16 mouse cellular contexts compared by ENCODE assay signal in the genomic region with DNA sequence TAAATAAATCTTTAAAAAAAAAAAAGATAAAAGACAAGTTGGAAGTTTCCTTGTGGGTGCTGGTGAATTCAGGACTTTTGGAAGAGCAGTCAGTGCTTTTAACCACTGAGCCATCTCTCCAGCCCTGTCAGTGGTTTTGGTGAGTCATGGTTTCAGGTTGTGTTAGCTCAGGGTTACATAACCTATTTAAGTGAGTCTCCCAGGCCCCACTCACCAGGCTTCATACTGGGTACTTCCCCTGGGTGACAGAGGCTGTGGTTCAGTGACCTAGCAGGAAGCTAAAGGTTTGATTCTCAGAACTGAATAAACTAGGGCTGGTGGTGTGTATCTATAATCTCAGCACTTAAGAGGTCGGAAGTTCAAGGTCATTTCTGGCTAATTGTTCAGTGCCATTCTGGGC. TPM values are rescaled to one million over a fixed set of nuclear protein-coding genes. Genes with fewer than 3 reads are reported as not detected.
DNase-seq lines count a peak whose midpoint lies in the region; ATAC-seq and TF ChIP-seq lines count a peak whose summit lies in the region.
"Had no signal": no experiment of that assay in that cellular context is flagged by ENCODE, and none has a peak within 500 bp of the region (broad histone marks: within the 10 kb centered on the region; RNA-seq: fewer than 3 reads in every experiment).

No protein-coding gene starts in this region.

- no peak overlapping the region for H3K4me2 ChIP-seq in liver, postnatal 0 days (ENCODE audit: low read depth, low read length)
- H3K4me2 ChIP-seq in intestine, postnatal 0 days (replicated peaks; ENCODE audit: low read depth), result no peak overlapping the region
- H3K4me2 ChIP-seq: embryonic facial prominence, embryonic 15.5 days; lung, embryonic 14.5 days had no signal

- no peaks in the 10 kb centered on the region for H3K9me3 ChIP-seq in liver, postnatal 0 days (ENCODE audit: low read length)
- H3K9me3 ChIP-seq in intestine, postnatal 0 days (ENCODE audit: control insufficient read depth), result no peaks in the 10 kb centered on the region
- H3K9me3 ChIP-seq: embryonic facial prominence, embryonic 15.5 days had no signal

- WGBS in liver, postnatal 0 days (ENCODE audit: insufficient replicate concordance), result 59% methylated on average over 1 of the region's 1 CpGs
- WGBS in intestine, postnatal 0 days, result 85% methylated on average over 1 of the region's 1 CpGs

- TF ChIP-seq EP300 in liver, postnatal 0 days (IDR thresholded peaks at IDR 0.05; ENCODE audit: low read depth), result no peak

- H3K9ac ChIP-seq in liver, postnatal 0 days (replicated peaks), result no peak overlapping the region
- no peak overlapping the region for H3K9ac ChIP-seq in intestine, postnatal 0 days (ENCODE audit: low read depth, low read length)
- H3K9ac ChIP-seq: embryonic facial prominence, embryonic 15.5 days; lung, embryonic 14.5 days had no signal

- no peaks in the 10 kb centered on the region for H3K27me3 ChIP-seq in liver, postnatal 0 days (ENCODE audit: insufficient read depth, low read length)
- no peaks in the 10 kb centered on the region for H3K27me3 ChIP-seq in intestine, postnatal 0 days (replicated peaks; ENCODE audit: control insufficient read depth, insufficient read depth, low read length)
- H3K27me3 ChIP-seq: embryonic facial prominence, embryonic 15.5 days had no signal

- H3K36me3 ChIP-seq in liver, postnatal 0 days (replicated peaks; ENCODE audit: insufficient read depth, low read length), result no peaks in the 10 kb centered on the region
- H3K36me3 ChIP-seq in intestine, postnatal 0 days (ENCODE audit: control insufficient read depth, insufficient read depth), result no peaks in the 10 kb centered on the region
- H3K36me3 ChIP-seq: embryonic facial prominence, embryonic 15.5 days had no signal

- H3K27ac ChIP-seq in liver, postnatal 0 days (ENCODE audit: low read depth), result no peak overlapping the region
- H3K27ac ChIP-seq in intestine, postnatal 0 days (ENCODE audit: low read depth, low read length), result no peak overlapping the region
- H3K27ac ChIP-seq: embryonic facial prominence, embryonic 15.5 days; gastrocnemius, adult 2 months had no signal

- peak; percentile 63 for DNase-seq in A20 (ENCODE audit: low read depth, low spot score)
- DNase-seq in liver, postnatal 0 days, result peak; percentile 35
- peak; percentile 87 to 91 for DNase-seq in spleen, postnatal 36 days (ENCODE audit: low spot score in 2 of 2)
- no peak for DNase-seq in heart, adult 9 months (ENCODE audit: low spot score in 2 of 2)
- DNase-seq in gastrocnemius, adult 8-10 months (ENCODE audit: low spot score in 2 of 2), result no peak
- DNase-seq in gastrocnemius, adult 18-20 months (ENCODE audit: low spot score), result no peak
- DNase-seq: cerebellum, adult 9-10 months; gastrocnemius, adult 2 months; heart, postnatal 10 days; kidney, adult 9 months; lung, embryonic 14.5 days; right cerebral cortex, postnatal 14 days had no signal

- no peak overlapping the region for H3K4me3 ChIP-seq in liver, postnatal 0 days (ENCODE audit: low read depth, low read length)
- H3K4me3 ChIP-seq in intestine, postnatal 0 days (ENCODE audit: low read depth, low read length), result no peak overlapping the region
- H3K4me3 ChIP-seq: embryonic facial prominence, embryonic 15.5 days; gastrocnemius, adult 2 months; myocyte had no signal

- peak; percentile 100 for ATAC-seq in CD4-positive, CD25-positive, alpha-beta regulatory T cell, adult 4 months
- ATAC-seq in liver, postnatal 0 days, result peak; percentile 87
- ATAC-seq in intestine, postnatal 0 days, result no peak

- TF ChIP-seq CTCF in liver, postnatal 0 days (IDR thresholded peaks at IDR 0.05; ENCODE audit: low read depth), result no peak
- no peak for TF ChIP-seq CTCF in intestine, postnatal 0 days (IDR thresholded peaks at IDR 0.05; ENCODE audit: low read depth)

- peaks cover 7% of the 10 kb centered on the region for H3K4me1 ChIP-seq in liver, postnatal 0 days (ENCODE audit: insufficient read depth)
- H3K4me1 ChIP-seq in intestine, postnatal 0 days (replicated peaks; ENCODE audit: control insufficient read depth, insufficient read depth, low read length), result no peaks in the 10 kb centered on the region
- H3K4me1 ChIP-seq: embryonic facial prominence, embryonic 15.5 days had no signal

RNA-seq across cellular contexts. Expression of gene Smarca4, which starts 6.1 kb away (rescaled TPM):
- 10 to 100 TPM; 22.7 to 24.1 TPM for polyA plus RNA-seq in CD4-positive, CD25-positive, alpha-beta regulatory T cell, adult 4 months (2017; shearing (Covaris generic))
- 12.8 and 14.3 TPM in 2 replicates for polyA plus RNA-seq in liver, postnatal 0 days (2015; fragmentation: Nextera tagmentation; extraction: Ambion mirVana)
- 22.1 and 24.4 TPM in 2 replicates for polyA plus RNA-seq in intestine, postnatal 0 days (2015; fragmentation: Nextera tagmentation; extraction: Ambion mirVana)
- total RNA-seq in gastrocnemius, adult 8-10 months (2022), result 10 to 100 TPM; 37.3 to 40.9 (median 38.5) TPM
- 10 to 100 TPM; 38.6 to 42.1 TPM for total RNA-seq in gastrocnemius, adult 18-20 months (2021)

RNA-seq across cellular contexts. Expression of gene Yipf2, which starts 17.2 kb away (rescaled TPM):
- 10 to 100 TPM; 19.6 to 30.7 TPM for polyA plus RNA-seq in CD4-positive, CD25-positive, alpha-beta regulatory T cell, adult 4 months (2017; shearing (Covaris generic))
- 7.8 and 8.5 TPM in 2 replicates for polyA plus RNA-seq in liver, postnatal 0 days (2015; fragmentation: Nextera tagmentation; extraction: Ambion mirVana)
- 19.2 and 20.1 TPM in 2 replicates for polyA plus RNA-seq in intestine, postnatal 0 days (2015; fragmentation: Nextera tagmentation; extraction: Ambion mirVana)
- 1 to 10 TPM; 6.2 to 6.7 (median 6.5) TPM for total RNA-seq in gastrocnemius, adult 8-10 months (2022)
- total RNA-seq in gastrocnemius, adult 18-20 months (2021), result 1 to 10 TPM; 5.3 to 5.6 TPM

RNA-seq across cellular contexts. Expression of gene Timm29, which starts 17.3 kb away (rescaled TPM):
- polyA plus RNA-seq in CD4-positive, CD25-positive, alpha-beta regulatory T cell, adult 4 months (2017; shearing (Covaris generic)), result 1 to 10 TPM; 3.2 to 6.1 TPM
- polyA plus RNA-seq in liver, postnatal 0 days (2015; fragmentation: Nextera tagmentation; extraction: Ambion mirVana), result 12.5 and 13.0 TPM in 2 replicates
- 15.1 and 15.9 TPM in 2 replicates for polyA plus RNA-seq in intestine, postnatal 0 days (2015; fragmentation: Nextera tagmentation; extraction: Ambion mirVana)
- total RNA-seq in gastrocnemius, adult 8-10 months (2022), result 10 to 100 TPM; 48.2 to 52.3 (median 51.3) TPM
- 10 to 100 TPM; 45.7 to 46.6 TPM for total RNA-seq in gastrocnemius, adult 18-20 months (2021)

Comparison
In these comparisons a context has a peak if more than half of its experiments do, and no peak if none do; other contexts are left out.
1. DNase-seq: peak in A20 (single experiment), liver, postnatal 0 days (single experiment) and spleen, postnatal 36 days (2 of 2); none in heart, adult 9 months (0 of 2), gastrocnemius, adult 8-10 months (0 of 2) and gastrocnemius, adult 18-20 months (single experiment).